Comparison of ENCODE assay signal across 19 mouse cellular contexts in genomic region chr19:24076536-24076935, GRCm38 (mm10). TPM values are rescaled to one million over a fixed set of nuclear protein-coding genes. Genes with fewer than 3 reads are reported as not detected.
DNase-seq lines count a peak whose midpoint lies in the region.
"Had no signal": no experiment of that assay in that cellular context is flagged by ENCODE, and none has a peak within 500 bp of the region (broad histone marks: within the 10 kb centered on the region; RNA-seq: fewer than 3 reads in every experiment).

No protein-coding gene starts in this region.

- intact Hi-C loops in heart, postnatal 14 days (cut with DNase I) = no loop called here

- DNase-seq in heart, adult 11 months = peak; percentile 65
- DNase-seq in heart, postnatal 14 days = no peak
- DNase-seq in urinary bladder, postnatal 14 days (ENCODE audit: low spot score) = peak; percentile 62
- DNase-seq in urinary bladder, postnatal 10 days (ENCODE audit: low spot score) = no peak
- peak; percentile 85 for DNase-seq in fat pad, adult 2 months (ENCODE audit: extremely low read depth, low read depth, low spot score)
- peak; percentile 38 to 46 for DNase-seq in urinary bladder, postnatal 36 days (ENCODE audit: low spot score in 2 of 2)
- DNase-seq in layer of hippocampus, postnatal 10 days (ENCODE audit: low spot score in 2 of 2) = no peak
- DNase-seq: adrenal gland, adult 2 months; adrenal gland, postnatal 14 days; cerebellum, adult 11 months; cerebellum, adult 2 months; cerebellum, adult 9-11 months; cerebellum, postnatal 25 days; forebrain, postnatal 0 days; gastrocnemius, adult 2 months; gastrocnemius, postnatal 14 days; heart, adult 2 months had no signal

RNA-seq across cellular contexts. Expression of gene Fam189a2, which starts 45.7 kb away (rescaled TPM):
- 10 to 100 TPM; 51.6 to 55.6 TPM for total RNA-seq in heart, postnatal 14 days (2021)
- total RNA-seq in layer of hippocampus, postnatal 10 days (2021) = 10 to 100 TPM; 12.9 to 14.6 TPM
- total RNA-seq: common myeloid progenitor, adult 5-6 weeks; MEL had no signal

Comparison
In these comparisons a context has a peak if more than half of its experiments do, and no peak if none do; other contexts are left out.
1. DNase-seq: peak in heart, adult 11 months (single experiment), urinary bladder, postnatal 14 days (single experiment), fat pad, adult 2 months (single experiment) and urinary bladder, postnatal 36 days (2 of 2); none in heart, postnatal 14 days (0 of 2), urinary bladder, postnatal 10 days (single experiment) and layer of hippocampus, postnatal 10 days (0 of 2).